Mouse (Mus musculus) thymus, postnatal 14 days (tissue): Measurements from ENCODE around the gene Fmnl2.

ENCODE experiments used
- DNase-seq: peaks from one replicate; pipeline ENCODE4 v3.0.0; 2021

Gene Fmnl2

GRCm38 (mm10) chr2:52866151-52866550 lies 8.5 kb downstream of the Fmnl2 start:
- DNase-seq, result no peak

GRCm38 (mm10) chr2:52867781-52868180 lies 10.1 kb downstream of the Fmnl2 start:
- DNase-seq, result no peak

GRCm38 (mm10) chr2:52868181-52868580 lies 10.5 kb downstream of the Fmnl2 start:
- no peak for DNase-seq

DNA sequence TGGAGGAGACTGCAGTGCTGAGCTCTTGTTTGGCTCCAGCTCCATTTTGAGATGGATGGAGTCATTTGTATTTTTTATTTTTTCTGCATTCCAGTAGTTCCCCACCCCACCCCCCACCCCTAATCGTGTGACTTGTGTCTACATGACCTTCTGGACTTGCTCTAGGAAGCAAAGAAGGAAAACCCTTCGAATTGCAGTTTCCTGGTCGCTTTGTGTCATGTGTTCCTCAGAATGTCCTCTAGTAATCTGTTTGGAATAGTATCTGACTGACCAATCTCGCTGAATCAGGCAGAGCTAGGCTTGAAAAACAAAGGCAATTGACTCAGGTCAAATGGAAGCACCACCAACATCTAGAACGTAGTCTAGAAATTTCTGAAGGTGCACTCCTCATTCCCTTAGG lies 15.0 kb downstream of the Fmnl2 start:
- DNase-seq, result no peak

GRCm38 (mm10) chr2:52873276-52874063 lies 15.8 kb downstream of the Fmnl2 start:
- no peak for DNase-seq

- no peak for DNase-seq
Measured at GRCm38 (mm10) chr2:52874721-52875120, 17.1 kb downstream of the Fmnl2 start.

DNA sequence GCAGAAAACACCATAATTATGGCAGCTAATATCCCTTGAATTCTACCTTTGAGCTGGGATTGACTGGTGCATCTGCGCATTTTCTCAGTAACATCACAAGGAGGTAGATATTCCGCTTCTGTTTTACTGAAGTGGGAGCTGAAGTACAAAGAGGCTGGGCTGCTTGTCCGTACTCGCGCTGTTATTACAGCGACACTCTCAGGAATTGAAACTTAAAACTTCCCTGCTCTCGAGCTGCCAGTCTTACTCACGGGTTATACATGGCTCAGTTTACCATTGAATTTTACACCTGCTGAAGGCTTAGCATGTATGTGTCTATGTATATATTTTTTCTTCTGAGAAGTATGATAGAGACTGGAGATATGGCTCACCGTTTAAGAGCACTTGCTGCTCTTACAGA lies 18.1 kb downstream of the Fmnl2 start:
- no peak for DNase-seq

DNA sequence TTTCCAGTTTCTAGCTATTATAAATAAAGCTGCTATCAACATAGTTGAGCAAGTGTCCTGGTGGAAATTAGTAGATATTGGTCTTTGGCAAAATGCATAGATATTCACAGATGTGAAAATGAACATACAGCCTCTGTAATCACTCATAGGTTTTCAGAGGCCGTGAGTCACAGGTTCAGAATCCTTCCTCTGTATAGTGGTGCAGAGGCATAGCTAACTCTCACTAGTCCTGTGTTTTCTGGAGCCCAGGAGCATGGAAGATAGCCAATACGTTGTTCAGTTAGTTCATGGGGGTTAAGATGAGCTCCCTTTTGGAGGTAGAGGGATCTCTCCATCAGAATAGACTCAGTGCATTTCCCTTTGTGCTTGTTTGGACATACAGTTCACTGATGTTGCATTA lies 25.7 kb downstream of the Fmnl2 start:
- no peak for DNase-seq

- DNase-seq, result no peak
Measured at GRCm38 (mm10) chr2:52884082-52884481, 26.4 kb downstream of the Fmnl2 start.

GRCm38 (mm10) chr2:52885071-52885470 lies 27.4 kb downstream of the Fmnl2 start:
- DNase-seq, result no peak

DNA sequence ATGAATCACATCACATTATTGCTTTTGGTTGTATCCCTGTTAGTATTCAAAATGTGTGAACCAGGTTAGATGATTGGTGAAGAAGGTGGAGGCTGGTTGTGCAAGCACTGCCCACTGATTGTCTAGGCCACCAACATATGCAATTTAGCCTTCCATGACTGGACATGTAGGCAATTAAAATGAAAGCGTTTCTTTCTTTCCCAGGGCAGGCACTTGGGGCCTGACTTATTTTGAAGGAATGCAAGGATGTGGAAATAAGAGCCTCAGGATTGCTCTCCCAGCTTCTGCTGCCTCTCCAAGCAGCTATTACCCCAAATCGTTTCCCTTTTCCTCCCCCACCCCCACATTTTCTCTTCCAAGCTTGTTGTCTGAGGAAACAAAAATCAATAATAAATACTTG lies 29.6 kb downstream of the Fmnl2 start:
- no peak for DNase-seq

GRCm38 (mm10) chr2:52891115-52891514 lies 33.5 kb downstream of the Fmnl2 start:
- DNase-seq, result no peak

DNA sequence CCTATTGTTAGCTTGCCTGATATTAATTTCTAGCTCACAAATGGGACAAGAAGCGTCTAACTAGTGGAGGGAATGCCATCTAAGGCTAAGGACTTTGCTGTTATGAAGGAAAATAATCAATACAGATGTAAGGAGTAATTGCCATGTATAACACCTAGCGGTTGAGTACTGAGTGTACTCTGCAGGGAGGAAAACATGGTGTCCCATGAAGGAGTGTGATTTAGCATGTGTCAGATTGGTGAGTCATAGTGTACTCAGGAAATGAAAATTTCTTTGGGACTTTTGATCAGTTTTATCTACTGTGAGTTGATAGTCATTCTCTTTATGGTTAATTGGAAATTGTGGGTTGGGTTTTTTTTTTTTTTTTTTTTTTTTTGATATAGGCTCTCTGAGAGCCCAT lies 34.1 kb downstream of the Fmnl2 start:
- DNase-seq, result no peak

DNA sequence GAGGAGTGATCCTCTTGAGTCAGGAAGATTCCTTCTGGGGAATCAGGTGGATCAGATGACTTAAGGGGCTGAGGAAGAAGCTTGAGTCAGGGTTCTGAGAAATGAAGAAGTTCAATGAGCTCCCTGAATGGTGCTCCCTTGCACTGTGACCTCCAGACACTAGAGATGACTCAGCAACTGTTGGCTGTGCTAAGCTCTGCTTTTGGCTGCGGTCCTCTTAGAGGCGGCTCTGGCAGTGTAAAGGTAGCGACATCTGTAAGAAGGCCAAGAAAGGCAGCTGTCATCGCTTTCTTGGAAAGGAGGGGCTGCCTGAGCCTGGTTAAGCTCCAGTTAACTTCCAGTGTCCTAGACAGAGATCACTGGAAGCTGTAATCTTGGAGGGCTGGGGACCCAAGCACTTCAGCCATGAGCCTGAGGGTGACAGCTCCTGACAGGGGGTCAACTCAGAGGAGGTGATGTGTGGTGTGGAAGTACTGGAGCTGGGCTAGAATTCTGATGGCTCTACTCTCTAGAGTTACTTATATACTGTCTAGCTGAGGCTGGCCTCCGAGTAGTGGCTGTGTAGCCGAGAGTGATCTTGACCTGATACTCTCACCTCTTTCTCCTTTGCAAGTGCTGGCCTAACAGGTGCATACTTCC lies 37.4 kb downstream of the Fmnl2 start:
- DNase-seq, result no peak

- DNase-seq, result no peak
Measured at GRCm38 (mm10) chr2:52896995-52897394, 39.3 kb downstream of the Fmnl2 start.

GRCm38 (mm10) chr2:52900780-52901179 lies 43.1 kb downstream of the Fmnl2 start:
- DNase-seq, result no peak

DNA sequence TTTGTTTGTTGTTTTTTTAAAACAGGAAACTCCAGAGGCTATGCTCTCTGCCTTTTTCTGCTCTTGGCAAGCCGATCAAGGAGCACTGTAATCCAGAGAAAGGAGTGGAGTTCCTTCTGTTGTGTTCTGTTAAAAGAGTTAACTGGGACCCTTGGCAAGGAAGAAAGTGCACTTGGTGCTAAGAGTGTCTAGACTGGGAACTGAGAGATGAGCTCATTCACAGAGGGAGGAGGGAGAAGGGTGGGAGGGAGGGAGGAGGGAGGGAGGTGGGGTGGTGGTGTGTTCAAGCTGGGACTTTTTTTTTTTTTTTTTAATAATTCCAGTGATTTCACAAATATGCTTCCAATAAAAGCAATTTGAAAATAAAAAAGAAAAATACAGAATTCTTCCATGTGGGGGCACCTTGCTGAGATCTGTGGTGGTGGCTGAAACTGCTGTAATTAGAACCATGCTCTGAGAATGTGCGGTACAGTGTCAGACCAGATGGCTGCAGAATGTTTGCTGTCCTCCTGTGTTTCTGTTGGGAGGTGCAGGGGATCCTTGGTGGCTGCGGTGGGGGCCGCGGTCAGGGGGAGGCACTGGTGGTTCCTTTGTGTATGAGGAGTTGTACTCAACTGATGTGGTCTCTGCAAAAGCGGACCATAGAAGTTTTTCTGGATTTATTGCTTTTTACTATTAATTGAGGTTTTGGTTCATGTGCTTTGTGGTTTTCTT lies 43.8 kb downstream of the Fmnl2 start:
- DNase-seq, result no peak

GRCm38 (mm10) chr2:52902456-52902855 lies 44.8 kb downstream of the Fmnl2 start:
- no peak for DNase-seq

- no peak for DNase-seq
Measured at GRCm38 (mm10) chr2:52903228-52903963, 45.7 kb downstream of the Fmnl2 start.

DNA sequence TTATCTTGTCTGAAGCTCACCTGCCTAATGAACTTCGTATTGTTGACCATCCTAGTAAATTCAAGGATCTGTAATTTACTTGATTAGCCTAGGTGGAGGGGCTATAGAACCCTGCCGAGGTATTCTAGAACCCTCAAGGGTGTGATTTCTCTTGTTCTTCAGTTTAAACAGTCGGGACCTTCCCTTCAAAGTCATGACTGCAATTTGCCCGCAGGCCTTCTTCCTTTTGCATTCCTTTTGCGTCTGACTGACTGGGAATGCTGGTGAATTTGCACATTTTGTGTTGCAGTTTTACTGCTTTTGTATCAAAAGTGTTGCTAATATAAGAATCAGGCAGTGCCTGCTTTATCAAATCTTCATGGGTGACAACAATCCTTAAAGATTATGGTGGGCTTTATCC lies 46.9 kb downstream of the Fmnl2 start:
- DNase-seq, result no peak

GRCm38 (mm10) chr2:52913311-52913710 lies 55.7 kb downstream of the Fmnl2 start:
- DNase-seq, result no peak

DNA sequence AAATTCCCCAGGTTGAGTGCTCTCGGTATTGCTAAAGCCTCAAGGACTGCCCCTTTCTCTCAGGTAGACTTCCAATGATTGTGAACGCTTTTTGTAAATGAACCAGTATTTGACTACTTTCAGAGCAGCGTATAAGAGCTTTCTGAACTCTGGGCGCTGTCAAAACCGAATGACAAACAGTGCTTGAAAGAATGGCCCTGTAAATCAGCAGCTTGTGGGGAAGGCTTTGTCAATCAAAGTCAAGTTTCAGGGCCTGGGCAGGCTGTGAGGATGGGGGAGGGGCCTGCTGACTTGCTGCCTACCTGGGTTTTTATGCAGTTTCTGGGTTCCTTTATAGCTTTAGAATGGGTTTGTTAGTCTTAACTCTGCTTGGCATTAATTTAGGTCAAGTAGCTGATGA lies 56.1 kb downstream of the Fmnl2 start:
- DNase-seq, result no peak

DNA sequence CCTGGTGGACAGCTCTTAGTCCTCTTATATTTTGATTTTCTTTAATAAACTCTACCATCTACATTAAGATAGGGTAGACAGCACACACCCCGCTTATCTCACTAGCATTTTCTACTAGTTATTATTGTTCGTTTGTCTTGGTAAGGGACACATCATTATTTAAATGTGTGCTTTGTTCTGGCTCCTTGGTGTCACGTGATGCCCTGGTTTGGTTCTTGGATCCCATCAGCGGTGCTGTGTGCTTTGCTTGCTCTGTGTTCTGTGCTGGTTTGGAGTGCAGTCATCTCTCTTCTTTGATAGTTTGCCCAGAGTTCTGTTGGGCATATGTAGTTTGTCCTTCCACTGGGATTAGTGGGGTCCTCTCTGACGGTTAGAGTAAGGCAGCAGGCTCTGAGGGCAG lies 57.9 kb downstream of the Fmnl2 start:
- DNase-seq, result no peak
